Mouse (Mus musculus): ENCODE data around the gene Spic.

Gene Spic

DNA sequence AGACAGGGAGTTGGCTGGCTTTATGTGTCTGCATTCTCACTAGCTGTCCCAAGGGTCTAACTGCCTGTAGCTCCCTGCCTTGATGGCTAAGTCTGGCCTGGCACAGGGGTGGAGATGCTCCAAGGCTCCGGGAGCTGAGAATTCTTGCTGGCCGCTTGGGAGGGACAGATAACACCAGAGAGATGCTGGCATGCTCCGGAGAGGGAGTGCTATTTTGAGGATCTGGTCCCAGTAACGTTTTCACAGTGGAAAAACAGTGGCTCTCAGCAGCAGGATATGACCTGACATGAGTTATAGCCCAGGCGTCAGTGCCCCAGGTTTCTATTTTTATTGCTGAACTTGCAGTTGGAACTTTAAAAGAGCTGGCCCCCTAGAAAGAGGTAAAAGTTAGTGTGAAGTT, 39.4 kb downstream of the Spic start:
- DNase-seq (ENCODE audit: low read depth) = no peak

GRCm38 (mm10) chr10:88631330-88631953, 53.4 kb downstream of the Spic start:
- DNase-seq (ENCODE audit: low read depth) = no peak

DNA sequence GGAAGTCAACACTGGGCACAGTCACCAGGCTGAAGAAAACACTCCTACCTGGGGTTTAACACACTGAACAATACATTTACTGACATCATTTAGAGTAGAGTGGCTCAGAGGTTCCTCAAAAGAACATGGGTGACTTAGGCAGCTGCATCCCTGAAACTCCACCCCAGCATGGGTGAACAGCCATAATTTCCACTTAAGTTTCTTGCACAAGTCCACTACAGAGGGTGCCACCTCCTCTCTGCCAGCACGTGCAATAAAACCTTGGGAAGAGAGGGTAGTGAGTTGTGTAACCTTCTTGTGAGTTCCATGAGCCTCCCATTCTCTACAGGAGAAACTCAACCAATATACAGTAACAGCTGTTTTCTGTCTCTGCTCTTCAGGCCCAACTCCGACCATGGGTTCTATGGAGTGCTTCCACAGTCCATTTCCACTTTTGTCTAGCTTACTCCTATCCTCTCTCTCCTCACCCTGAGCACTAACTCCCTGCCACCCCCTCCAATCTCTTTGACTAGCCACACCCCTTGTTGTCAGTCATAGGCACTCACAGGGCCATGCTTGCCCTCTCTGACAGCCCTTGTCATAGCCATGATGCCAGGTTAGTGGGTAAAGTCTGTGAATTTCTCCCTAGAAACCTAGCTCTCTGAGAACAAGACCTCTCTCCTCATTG, 54.0 kb downstream of the Spic start:
- no peak for DNase-seq (ENCODE audit: low read depth)

GRCm38 (mm10) chr10:88627052-88627451, 57.8 kb downstream of the Spic start:
- DNase-seq (ENCODE audit: low read depth) = no peak

DNA sequence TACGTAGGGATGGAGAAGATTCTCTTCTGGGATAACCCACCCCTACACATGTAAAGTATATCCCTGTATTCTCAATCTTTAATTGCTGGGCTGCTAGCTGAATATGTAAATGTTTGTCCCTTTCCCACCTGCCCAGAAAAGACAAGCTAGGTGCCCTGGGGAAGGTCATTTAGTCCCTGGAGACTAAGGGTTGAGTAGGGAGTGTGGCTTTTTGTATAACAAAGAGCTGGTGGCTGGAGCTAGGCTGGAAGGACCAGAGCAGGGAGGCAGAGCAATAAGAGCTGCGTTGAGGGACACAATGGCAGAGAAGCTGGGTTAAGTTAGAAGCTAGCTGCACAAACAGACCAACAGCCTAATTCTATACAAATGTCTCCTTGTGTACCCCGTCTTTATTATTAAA, 58.6 kb downstream of the Spic start:
- no peak for DNase-seq (ENCODE audit: low read depth)
